7 mouse cellular contexts compared by ENCODE assay signal in genomic region chr6:126848712-126849704, GRCm38 (mm10). TPM values are rescaled to one million over a fixed set of nuclear protein-coding genes. Genes with fewer than 3 reads are reported as not detected.
A peak's percentile ranks its signal among the peaks of the same experiment; 100 is the strongest.
DNase-seq lines count a peak whose midpoint lies in the region; ATAC-seq and TF ChIP-seq lines count a peak whose summit lies in the region.

Gene Ndufa9, minus strand, starts transcription at chr6:126849136.

- peak; percentile 96 for DNase-seq in adrenal gland, postnatal 10 days
- DNase-seq in embryonic facial prominence, embryonic 10.5 days (ENCODE audit: low spot score), result peak; percentile 93
- DNase-seq in gonadal fat pad, adult 2 months (ENCODE audit: low read depth), result peak; percentile 54
- DNase-seq in left cerebral cortex, postnatal 4 days, result peak; percentile 95

- no peaks in the 10 kb centered on the region for H3K9me3 ChIP-seq in embryonic facial prominence, embryonic 10.5 days
- no peaks in the 10 kb centered on the region for H3K9me3 ChIP-seq in intestine, postnatal 0 days (ENCODE audit: control insufficient read depth)
- no peaks in the 10 kb centered on the region for H3K9me3 ChIP-seq in midbrain, embryonic 12.5 days

- peak; percentile 78 for TF ChIP-seq POLR2A in small intestine, adult 2 months (IDR thresholded peaks at IDR 0.05; ENCODE audit: low read depth, low read length)

- H3K9ac ChIP-seq in intestine, postnatal 0 days (ENCODE audit: low read depth, low read length), result peak within 1 kb of the TSS; percentile 88
- peak within 1 kb of the TSS; percentile 77 for H3K9ac ChIP-seq in midbrain, embryonic 12.5 days (replicated peaks)

- H3K4me3 ChIP-seq in embryonic facial prominence, embryonic 10.5 days, result peak within 1 kb of the TSS; percentile 96
- peak within 1 kb of the TSS; percentile 90 for H3K4me3 ChIP-seq in intestine, postnatal 0 days (ENCODE audit: low read depth, low read length)
- peak within 1 kb of the TSS; percentile 80 for H3K4me3 ChIP-seq in midbrain, embryonic 12.5 days
- H3K4me3 ChIP-seq in small intestine, adult 2 months (ENCODE audit: low read depth, low read length), result peak within 1 kb of the TSS; percentile 96

- 0 out of 2 replicates have a peak, but pooled peaks cover 4% of the 10 kb centered on the region for H3K27me3 ChIP-seq in embryonic facial prominence, embryonic 10.5 days (replicated peaks; ENCODE audit: low read depth, poor library complexity, severe bottlenecking)
- no peaks in the 10 kb centered on the region for H3K27me3 ChIP-seq in intestine, postnatal 0 days (replicated peaks; ENCODE audit: control insufficient read depth, insufficient read depth, low read length)
- H3K27me3 ChIP-seq in midbrain, embryonic 12.5 days, result peaks cover 5% of the 10 kb centered on the region; the same call in 1 of the 2 replicates
- H3K27me3 ChIP-seq in small intestine, adult 2 months (ENCODE audit: control insufficient read depth, insufficient read depth, low read length), result no peaks in the 10 kb centered on the region

- peak; percentile 91 for ATAC-seq in intestine, postnatal 0 days
- ATAC-seq in midbrain, embryonic 12.5 days (ENCODE audit: low FRiP score, low read depth), result peak; percentile 89

- intact Hi-C loops in left cerebral cortex, postnatal 4 days (cut with DNase I), result no loop called here

- no peak for TF ChIP-seq CTCF in intestine, postnatal 0 days (IDR thresholded peaks at IDR 0.05; ENCODE audit: low read depth)
- TF ChIP-seq CTCF in small intestine, adult 2 months (IDR thresholded peaks at IDR 0.05; ENCODE audit: extremely low read depth, insufficient read length, insufficient replicate concordance, low read depth, low read length), result no peak

- peak within 1 kb of the TSS; percentile 85 for H3K27ac ChIP-seq in embryonic facial prominence, embryonic 10.5 days (replicated peaks)
- H3K27ac ChIP-seq in intestine, postnatal 0 days (ENCODE audit: low read depth, low read length), result peak within 1 kb of the TSS; percentile 51; the same call in 1 of the 2 replicates
- peak within 1 kb of the TSS; percentile 58 for H3K27ac ChIP-seq in midbrain, embryonic 12.5 days (replicated peaks)
- H3K27ac ChIP-seq in small intestine, adult 2 months (ENCODE audit: insufficient read depth, low read depth, low read length), result 0 out of 2 replicates have a peak within 1 kb of the TSS, but pooled peaks have one; percentile 51

- H3K36me3 ChIP-seq in embryonic facial prominence, embryonic 10.5 days (replicated peaks), result peaks cover 9% of the 10 kb centered on the region
- H3K36me3 ChIP-seq in intestine, postnatal 0 days (ENCODE audit: control insufficient read depth, insufficient read depth), result peaks cover 3% of the 10 kb centered on the region; the same call in 1 of the 2 replicates
- peaks cover 6% of the 10 kb centered on the region for H3K36me3 ChIP-seq in midbrain, embryonic 12.5 days
- peaks cover 6% of the 10 kb centered on the region for H3K36me3 ChIP-seq in small intestine, adult 2 months (ENCODE audit: control insufficient read depth, insufficient read depth, low read length)

- 7% methylated on average over 46 of the region's 46 CpGs for WGBS in embryonic facial prominence, embryonic 10.5 days
- WGBS in intestine, postnatal 0 days, result 6% methylated on average over 46 of the region's 46 CpGs
- WGBS in midbrain, embryonic 12.5 days, result 5% methylated on average over 46 of the region's 46 CpGs
- WGBS in small intestine, adult 2 months, result 7% methylated on average over 46 of the region's 46 CpGs

- peaks cover 13% of the 10 kb centered on the region for H3K4me1 ChIP-seq in embryonic facial prominence, embryonic 10.5 days
- peaks cover 9% of the 10 kb centered on the region for H3K4me1 ChIP-seq in intestine, postnatal 0 days (replicated peaks; ENCODE audit: control insufficient read depth, insufficient read depth, low read length)
- H3K4me1 ChIP-seq in midbrain, embryonic 12.5 days, result peaks cover 16% of the 10 kb centered on the region
- H3K4me1 ChIP-seq in small intestine, adult 2 months (ENCODE audit: control insufficient read depth, insufficient read depth, insufficient read length, low read length), result peaks cover 13% of the 10 kb centered on the region; the same call in 1 of the 2 replicates

- peak within 1 kb of the TSS; percentile 85 for H3K4me2 ChIP-seq in intestine, postnatal 0 days (replicated peaks; ENCODE audit: low read depth)
- peak within 1 kb of the TSS; percentile 84 for H3K4me2 ChIP-seq in midbrain, embryonic 12.5 days (replicated peaks)

RNA-seq across cellular contexts. Expression of gene Ndufa9, which starts in this region (rescaled TPM):
- 100 to 1,000 TPM; 413 to 455 TPM for total RNA-seq in adrenal gland, postnatal 10 days (2021)
- polyA plus RNA-seq in embryonic facial prominence, embryonic 10.5 days (2016; fragmentation: Nextera tagmentation; extraction: Ambion mirVana), result 192 and 195 TPM in 2 replicates
- 90.3 and 103 TPM in 2 replicates for polyA plus RNA-seq in gonadal fat pad, adult 2 months (2012; rRNA removed)
- polyA plus RNA-seq in intestine, postnatal 0 days (2015; fragmentation: Nextera tagmentation; extraction: Ambion mirVana), result 236 and 238 TPM in 2 replicates
- 100 to 1,000 TPM; 119 to 121 TPM for total RNA-seq in left cerebral cortex, postnatal 4 days (2021)
- 157 and 165 TPM in 2 replicates for polyA plus RNA-seq in midbrain, embryonic 12.5 days (2016; fragmentation: Nextera tagmentation; extraction: Ambion mirVana)
- polyA plus RNA-seq in small intestine, adult 2 months (2012; rRNA removed), result 49.3 and 93.4 TPM in 2 replicates

Comparison
In these comparisons a context has a peak if more than half of its experiments do, and no peak if none do; other contexts are left out.
1. Peak in every context shown above with its lines: DNase-seq, ATAC-seq, H3K4me3 ChIP-seq and H3K27ac ChIP-seq.